Mouse (Mus musculus) G1E (cell line): ENCODE measurements around the gene Dscaml1.

Experiments used
- CTCF ChIP-seq: IDR thresholded peaks from 2 replicates; pipeline ENCODE4 v1.5.1; 2012; ENCODE audit warnings: low read depth, low read length, inconsistent platforms, mixed read lengths
- TAL1 ChIP-seq: conservative IDR thresholded peaks from 2 replicates; pipeline ENCODE4 v1.6.1; 2012; ENCODE audit warnings: low read depth, low read length, inconsistent platforms, mixed read lengths

DNA sequence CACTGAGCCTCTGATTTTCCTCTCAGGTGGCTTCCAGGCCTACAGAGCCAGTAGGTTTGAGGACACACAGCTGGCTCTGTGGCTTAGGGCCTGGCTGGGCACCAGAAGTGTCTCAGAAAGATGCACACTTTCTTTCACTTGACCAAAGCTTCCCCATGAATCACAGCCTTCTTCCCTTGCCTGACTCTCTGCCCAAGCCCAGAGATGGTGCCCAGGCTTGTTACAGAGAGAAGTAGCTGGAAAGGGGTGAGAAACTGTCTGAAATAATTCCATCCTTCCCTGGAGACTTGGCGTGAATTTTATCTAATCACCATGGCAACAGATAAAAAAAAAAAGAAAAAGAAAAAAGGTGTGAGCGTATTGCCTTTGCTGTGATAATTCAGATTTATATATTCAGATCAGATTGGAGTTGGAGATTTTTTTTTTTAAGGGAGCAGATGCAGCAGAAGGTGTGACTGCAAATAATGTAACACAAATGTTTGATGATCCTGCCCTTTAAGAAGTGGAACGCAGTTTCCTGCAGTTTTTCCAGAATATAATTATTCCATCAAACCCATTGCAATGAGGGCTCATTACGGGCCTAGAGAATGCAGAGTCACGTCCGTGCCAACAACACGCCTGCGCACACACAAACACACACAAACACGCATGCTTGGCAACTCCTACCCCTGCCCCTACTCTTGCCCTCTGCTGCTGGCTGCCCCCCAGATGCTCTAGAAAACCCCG is 44.5 kb downstream of the Dscaml1 start:
- TF ChIP-seq CTCF (no peak), TAL1 (no peak)
